Mouse (Mus musculus): ENCODE results near the gene Nod1. TPM values are rescaled to one million over a fixed set of nuclear protein-coding genes. Genes with fewer than 3 reads are reported as not detected.

Nod1 gene
- polyA plus RNA-seq, 1 experiment from 2014 or later, result 6.8 TPM

GRCm38 (mm10) chr6:54940126-54940525 lies 32.3 kb downstream of the Nod1 start:
- peaks cover 27% of the 10 kb centered on the region for H3K27me3 ChIP-seq (ENCODE audit: control insufficient read depth, insufficient read depth, low read length)
- H3K9ac ChIP-seq (ENCODE audit: low read length), result no peak overlapping the region
- no peak overlapping the region for H3K4me2 ChIP-seq (ENCODE audit: low read depth, low read length)
- no peak overlapping the region for H3K27ac ChIP-seq (ENCODE audit: low read length)
- 71% methylated on average over 7 of the region's 7 CpGs for WGBS
- H3K4me3 ChIP-seq (ENCODE audit: low read length), result no peak overlapping the region
- no peaks in the 10 kb centered on the region for H3K4me1 ChIP-seq (ENCODE audit: control insufficient read depth, insufficient read depth, low read length)
- no peaks in the 10 kb centered on the region for H3K9me3 ChIP-seq (replicated peaks; ENCODE audit: control insufficient read depth, low read length)
- ATAC-seq (replicated peaks; ENCODE audit: extremely low read depth, insufficient read depth, low FRiP score), result no peak
- H3K36me3 ChIP-seq (ENCODE audit: control insufficient read depth, insufficient read depth), result no peaks in the 10 kb centered on the region

GRCm38 (mm10) chr6:54939631-54940030 lies 32.8 kb downstream of the Nod1 start:
- Histone ChIP-seq H3K4me3 (ENCODE audit: low read length) (no peak overlapping the region), H3K36me3 (ENCODE audit: control insufficient read depth, insufficient read depth) (no peaks in the 10 kb centered on the region), H3K4me1 (ENCODE audit: control insufficient read depth, insufficient read depth, low read length) (no peaks in the 10 kb centered on the region), H3K9ac (ENCODE audit: low read length) (no peak overlapping the region), H3K4me2 (ENCODE audit: low read depth, low read length) (no peak overlapping the region), H3K9me3 (replicated peaks; ENCODE audit: control insufficient read depth, low read length) (no peaks in the 10 kb centered on the region), H3K27ac (ENCODE audit: low read length) (no peak overlapping the region), H3K27me3 (ENCODE audit: control insufficient read depth, insufficient read depth, low read length) (peaks cover 22% of the 10 kb centered on the region)
- WGBS, result 52% methylated on average over 4 of the region's 4 CpGs
- ATAC-seq (replicated peaks; ENCODE audit: extremely low read depth, insufficient read depth, low FRiP score), result peak; percentile 52

GRCm38 (mm10) chr6:54936496-54936895 lies 35.9 kb downstream of the Nod1 start:
- Histone ChIP-seq H3K9me3 (replicated peaks; ENCODE audit: control insufficient read depth, low read length) (no peaks in the 10 kb centered on the region), H3K4me2 (ENCODE audit: low read depth, low read length) (no peak overlapping the region), H3K4me1 (ENCODE audit: control insufficient read depth, insufficient read depth, low read length) (peaks cover 3% of the 10 kb centered on the region; the same call in 1 of the 2 replicates), H3K27me3 (ENCODE audit: control insufficient read depth, insufficient read depth, low read length) (no peaks in the 10 kb centered on the region), H3K9ac (ENCODE audit: low read length) (no peak overlapping the region), H3K4me3 (ENCODE audit: low read length) (no peak overlapping the region), H3K27ac (ENCODE audit: low read length) (no peak overlapping the region), H3K36me3 (ENCODE audit: control insufficient read depth, insufficient read depth) (no peaks in the 10 kb centered on the region)
- 49% methylated on average over 2 of the region's 2 CpGs for WGBS
- ATAC-seq (replicated peaks; ENCODE audit: extremely low read depth, insufficient read depth, low FRiP score), result no peak

- Histone ChIP-seq H3K4me3 (ENCODE audit: low read length) (no peak overlapping the region), H3K27me3 (ENCODE audit: control insufficient read depth, insufficient read depth, low read length) (no peaks in the 10 kb centered on the region), H3K4me2 (ENCODE audit: low read depth, low read length) (no peak overlapping the region), H3K36me3 (ENCODE audit: control insufficient read depth, insufficient read depth) (no peaks in the 10 kb centered on the region), H3K4me1 (ENCODE audit: control insufficient read depth, insufficient read depth, low read length) (peaks cover 3% of the 10 kb centered on the region; the same call in 1 of the 2 replicates), H3K27ac (ENCODE audit: low read length) (no peak overlapping the region), H3K9me3 (replicated peaks; ENCODE audit: control insufficient read depth, low read length) (no peaks in the 10 kb centered on the region), H3K9ac (ENCODE audit: low read length) (no peak overlapping the region)
- no peak for ATAC-seq (replicated peaks; ENCODE audit: extremely low read depth, insufficient read depth, low FRiP score)
- WGBS, result 68% methylated on average over 5 of the region's 5 CpGs
Measured at GRCm38 (mm10) chr6:54934930-54935329, 37.5 kb downstream of the Nod1 start.

GRCm38 (mm10) chr6:54934313-54934712 lies 38.1 kb downstream of the Nod1 start:
- Histone ChIP-seq H3K4me2 (ENCODE audit: low read depth, low read length) (no peak overlapping the region), H3K9ac (ENCODE audit: low read length) (no peak overlapping the region), H3K36me3 (ENCODE audit: control insufficient read depth, insufficient read depth) (no peaks in the 10 kb centered on the region), H3K9me3 (replicated peaks; ENCODE audit: control insufficient read depth, low read length) (no peaks in the 10 kb centered on the region), H3K4me1 (ENCODE audit: control insufficient read depth, insufficient read depth, low read length) (peaks cover 3% of the 10 kb centered on the region; the same call in 1 of the 2 replicates), H3K27me3 (ENCODE audit: control insufficient read depth, insufficient read depth, low read length) (no peaks in the 10 kb centered on the region), H3K4me3 (ENCODE audit: low read length) (no peak overlapping the region), H3K27ac (ENCODE audit: low read length) (no peak overlapping the region)
- 62% methylated on average over 8 of the region's 8 CpGs for WGBS
- no peak for ATAC-seq (replicated peaks; ENCODE audit: extremely low read depth, insufficient read depth, low FRiP score)

- Histone ChIP-seq H3K9me3 (replicated peaks; ENCODE audit: control insufficient read depth, low read length) (no peaks in the 10 kb centered on the region), H3K27me3 (ENCODE audit: control insufficient read depth, insufficient read depth, low read length) (no peaks in the 10 kb centered on the region), H3K4me3 (ENCODE audit: low read length) (no peak overlapping the region), H3K9ac (ENCODE audit: low read length) (no peak overlapping the region), H3K36me3 (ENCODE audit: control insufficient read depth, insufficient read depth) (no peaks in the 10 kb centered on the region), H3K27ac (ENCODE audit: low read length) (no peak overlapping the region), H3K4me1 (ENCODE audit: control insufficient read depth, insufficient read depth, low read length) (peaks cover 3% of the 10 kb centered on the region; the same call in 1 of the 2 replicates), H3K4me2 (ENCODE audit: low read depth, low read length) (no peak overlapping the region)
- WGBS, result 55% methylated on average over 3 of the region's 3 CpGs
- ATAC-seq (replicated peaks; ENCODE audit: extremely low read depth, insufficient read depth, low FRiP score), result no peak
Measured at GRCm38 (mm10) chr6:54933866-54934265, 38.5 kb downstream of the Nod1 start.

- Histone ChIP-seq H3K4me2 (ENCODE audit: low read depth, low read length) (no peak overlapping the region), H3K9ac (ENCODE audit: low read length) (no peak overlapping the region), H3K27me3 (ENCODE audit: control insufficient read depth, insufficient read depth, low read length) (no peaks in the 10 kb centered on the region), H3K4me1 (ENCODE audit: control insufficient read depth, insufficient read depth, low read length) (peaks cover 3% of the 10 kb centered on the region; the same call in 1 of the 2 replicates), H3K9me3 (replicated peaks; ENCODE audit: control insufficient read depth, low read length) (no peaks in the 10 kb centered on the region), H3K27ac (ENCODE audit: low read length) (no peak overlapping the region), H3K36me3 (ENCODE audit: control insufficient read depth, insufficient read depth) (no peaks in the 10 kb centered on the region), H3K4me3 (ENCODE audit: low read length) (no peak overlapping the region)
- no peak for ATAC-seq (replicated peaks; ENCODE audit: extremely low read depth, insufficient read depth, low FRiP score)
- WGBS, result 80% methylated on average over 5 of the region's 5 CpGs
Measured at GRCm38 (mm10) chr6:54933216-54933615, 39.2 kb downstream of the Nod1 start.

GRCm38 (mm10) chr6:54932526-54932925 lies 39.9 kb downstream of the Nod1 start:
- no peak for ATAC-seq (replicated peaks; ENCODE audit: extremely low read depth, insufficient read depth, low FRiP score)

GRCm38 (mm10) chr6:54931641-54932040 lies 40.8 kb downstream of the Nod1 start:
- Histone ChIP-seq H3K36me3 (ENCODE audit: control insufficient read depth, insufficient read depth) (0 out of 2 replicates have a peak, but pooled peaks cover 3% of the 10 kb centered on the region), H3K27ac (ENCODE audit: low read length) (no peak overlapping the region), H3K27me3 (ENCODE audit: control insufficient read depth, insufficient read depth, low read length) (no peaks in the 10 kb centered on the region), H3K4me2 (ENCODE audit: low read depth, low read length) (no peak overlapping the region), H3K9ac (ENCODE audit: low read length) (no peak overlapping the region), H3K4me1 (ENCODE audit: control insufficient read depth, insufficient read depth, low read length) (peaks cover 3% of the 10 kb centered on the region; the same call in 1 of the 2 replicates), H3K9me3 (replicated peaks; ENCODE audit: control insufficient read depth, low read length) (no peaks in the 10 kb centered on the region), H3K4me3 (ENCODE audit: low read length) (no peak overlapping the region)
- 94% methylated on average over 4 of the region's 4 CpGs for WGBS
- no peak for ATAC-seq (replicated peaks; ENCODE audit: extremely low read depth, insufficient read depth, low FRiP score)

More at GRCm38 (mm10) chr6:54932526-54932925, 39.9 kb downstream of the Nod1 start:
- no peaks in the 10 kb centered on the region for H3K27me3 ChIP-seq (ENCODE audit: control insufficient read depth, insufficient read depth, low read length)
- no peak overlapping the region for H3K4me2 ChIP-seq (ENCODE audit: low read depth, low read length)
- H3K4me3 ChIP-seq (ENCODE audit: low read length), result no peak overlapping the region
- H3K36me3 ChIP-seq (ENCODE audit: control insufficient read depth, insufficient read depth), result 0 out of 2 replicates have a peak, but pooled peaks cover under 1% of the 10 kb centered on the region
- no peak overlapping the region for H3K27ac ChIP-seq (ENCODE audit: low read length)
- peaks cover 3% of the 10 kb centered on the region; the same call in 1 of the 2 replicates for H3K4me1 ChIP-seq (ENCODE audit: control insufficient read depth, insufficient read depth, low read length)
- H3K9me3 ChIP-seq (replicated peaks; ENCODE audit: control insufficient read depth, low read length), result no peaks in the 10 kb centered on the region
- 91% methylated on average over 12 of the region's 12 CpGs for WGBS
- no peak overlapping the region for H3K9ac ChIP-seq (ENCODE audit: low read length)

All from heart, embryonic 16.5 days (tissue).